Mouse (Mus musculus): Measurements from ENCODE around the gene Dpy19l1.

Dpy19l1 gene

GRCm38 (mm10) chr9:24503067-24503857 is at the start of gene Dpy19l1:
Dpy19l1 (minus strand) TSS chr9:24503140.
- DNase-seq (ENCODE audit: low spot score), result peak; percentile 90

- DNase-seq (ENCODE audit: low spot score), result no peak
These were observed 35.2 kb upstream of the Dpy19l1 start for GRCm38 (mm10) chr9:24538159-24538558.

DNA sequence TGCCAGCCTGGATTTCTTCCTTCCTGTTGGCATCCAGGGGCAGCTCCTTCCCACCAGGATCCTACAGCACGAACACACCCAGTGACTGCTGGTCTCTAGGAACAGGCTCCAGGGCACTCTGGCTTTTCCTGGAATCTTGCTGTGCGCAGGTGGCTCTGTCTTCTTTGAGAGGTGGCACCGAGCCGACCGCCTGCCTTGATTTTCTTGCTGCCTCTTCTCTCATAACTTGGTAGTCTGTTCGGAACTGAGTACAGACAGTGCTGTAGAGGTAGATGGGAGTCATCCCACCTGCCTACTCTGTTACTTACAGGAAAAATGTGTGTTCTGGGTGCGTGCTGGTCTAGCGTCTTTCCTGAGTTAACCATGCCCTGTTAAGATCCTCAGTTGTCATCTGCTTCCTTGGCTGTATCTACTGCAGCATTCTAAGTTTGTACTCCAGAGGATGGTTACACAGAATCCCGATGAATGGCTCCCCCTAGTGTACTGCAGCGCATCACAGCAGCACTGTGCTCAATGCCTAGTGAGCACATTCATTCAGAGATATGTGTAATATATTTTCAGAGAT is 13.7 kb upstream of the Dpy19l1 start:
- DNase-seq (ENCODE audit: low spot score), result peak; percentile 83

- DNase-seq (ENCODE audit: low spot score), result no peak
These were observed 11.1 kb upstream of the Dpy19l1 start for GRCm38 (mm10) chr9:24514078-24514469.

- no peak for DNase-seq (ENCODE audit: low spot score)
These were observed 10.5 kb upstream of the Dpy19l1 start for GRCm38 (mm10) chr9:24513290-24514077.

GRCm38 (mm10) chr9:24512121-24512539 is 9.2 kb upstream of the Dpy19l1 start:
- no peak for DNase-seq (ENCODE audit: low spot score)

- DNase-seq (ENCODE audit: low spot score), result no peak
These were observed 8.6 kb upstream of the Dpy19l1 start for GRCm38 (mm10) chr9:24511371-24512120.

DNA sequence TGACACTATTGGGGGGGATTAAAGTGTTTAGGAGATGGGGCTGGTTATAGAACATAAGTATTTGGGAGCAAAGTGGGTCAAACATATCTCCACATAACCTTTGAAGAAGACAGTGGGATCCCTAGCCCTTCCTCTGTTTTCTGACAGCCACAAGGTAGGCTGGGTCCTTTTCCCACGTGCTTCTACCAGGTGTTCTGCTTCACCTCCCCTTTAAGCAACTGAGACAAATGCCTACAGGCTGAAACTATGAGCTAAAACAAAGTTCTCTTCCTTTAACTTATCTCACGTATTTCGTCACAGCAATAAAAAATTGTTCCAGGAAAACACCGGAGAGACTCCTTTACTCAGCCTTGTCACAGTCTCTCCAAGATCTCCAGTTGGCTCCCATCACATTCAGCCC is 5.9 kb upstream of the Dpy19l1 start:
- DNase-seq (ENCODE audit: low spot score), result no peak

DNA sequence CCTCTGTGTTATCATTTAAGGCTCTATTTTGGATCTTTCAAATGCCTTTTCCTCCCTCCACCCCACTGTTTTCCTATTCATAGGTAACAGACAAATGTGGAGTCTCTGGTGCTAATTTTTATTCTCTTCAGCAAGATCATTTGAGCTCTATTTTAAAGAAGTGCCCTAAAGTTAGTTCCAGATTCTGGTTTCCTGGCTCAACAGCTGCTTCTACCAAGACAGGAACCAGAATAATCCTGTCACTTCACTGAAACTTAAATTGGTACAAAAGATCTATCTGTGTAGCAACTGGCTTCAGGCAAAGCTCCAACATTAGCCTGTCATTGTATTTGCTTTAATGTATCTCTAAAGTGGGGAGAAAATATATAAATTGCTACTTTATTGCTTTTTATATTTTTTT is 3.6 kb upstream of the Dpy19l1 start:
- DNase-seq (ENCODE audit: low spot score), result no peak

DNA sequence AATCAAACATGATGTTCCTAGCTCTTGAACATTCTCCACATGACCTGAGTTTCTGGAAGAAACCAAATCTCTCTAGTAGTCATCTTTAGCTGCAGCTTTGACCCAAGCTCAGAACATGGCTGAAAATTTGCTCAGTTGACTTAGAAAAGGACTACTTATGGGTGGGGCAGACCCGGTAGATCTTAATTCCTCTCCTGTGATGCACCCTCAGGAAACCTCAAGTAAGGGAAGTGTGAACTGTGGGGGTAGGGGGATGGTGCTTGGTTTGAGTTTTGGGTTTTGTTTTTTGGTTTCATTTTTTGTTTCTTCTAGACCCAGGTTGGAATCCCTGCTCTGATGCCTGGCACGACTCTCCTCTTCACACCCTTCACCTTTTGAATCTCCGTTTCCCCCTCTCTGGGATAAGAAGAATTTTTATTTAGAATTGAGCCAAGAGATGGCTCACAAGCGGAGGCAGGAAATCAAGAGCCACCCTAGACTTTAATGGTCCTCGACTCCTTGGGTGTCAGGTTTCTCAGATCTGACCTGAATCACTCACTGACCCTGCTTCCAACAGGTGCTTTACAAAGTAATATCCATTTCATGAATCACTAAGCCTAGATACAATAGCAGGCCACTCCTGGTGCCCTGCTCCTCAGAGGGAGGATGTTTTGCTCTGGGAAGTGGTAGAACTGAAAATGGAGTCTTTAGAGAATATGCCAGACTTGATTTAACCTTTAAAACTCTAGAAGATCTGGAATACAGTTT is 2.2 kb upstream of the Dpy19l1 start:
- DNase-seq (ENCODE audit: low spot score), result no peak

DNA sequence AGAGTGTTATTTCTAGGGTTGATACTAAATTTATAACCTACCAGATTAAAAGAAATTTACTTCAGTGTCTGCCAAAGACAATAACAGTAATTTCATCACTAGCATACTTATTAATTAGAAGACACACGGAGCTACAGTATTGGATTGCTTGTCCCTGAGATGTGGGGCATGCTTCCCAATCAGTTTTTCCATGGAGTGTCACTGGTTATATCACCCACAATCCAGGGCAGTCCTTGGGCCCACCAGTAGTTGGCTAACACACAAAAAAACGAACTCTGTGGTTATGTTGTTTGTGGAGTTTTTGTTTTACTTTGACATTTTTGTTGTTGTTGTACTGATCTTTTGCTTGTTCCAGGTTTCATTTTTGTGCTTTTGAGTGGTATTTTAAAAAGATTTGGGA is 1.4 kb upstream of the Dpy19l1 start:
- no peak for DNase-seq (ENCODE audit: low spot score)

- DNase-seq (ENCODE audit: low spot score), result peak; percentile 34
These were observed 899 bp upstream of the Dpy19l1 start for GRCm38 (mm10) chr9:24503858-24504219.

GRCm38 (mm10) chr9:24502571-24503004 is 352 bp downstream of the Dpy19l1 start:
- peak; percentile 36 for DNase-seq (ENCODE audit: low spot score)

DNA sequence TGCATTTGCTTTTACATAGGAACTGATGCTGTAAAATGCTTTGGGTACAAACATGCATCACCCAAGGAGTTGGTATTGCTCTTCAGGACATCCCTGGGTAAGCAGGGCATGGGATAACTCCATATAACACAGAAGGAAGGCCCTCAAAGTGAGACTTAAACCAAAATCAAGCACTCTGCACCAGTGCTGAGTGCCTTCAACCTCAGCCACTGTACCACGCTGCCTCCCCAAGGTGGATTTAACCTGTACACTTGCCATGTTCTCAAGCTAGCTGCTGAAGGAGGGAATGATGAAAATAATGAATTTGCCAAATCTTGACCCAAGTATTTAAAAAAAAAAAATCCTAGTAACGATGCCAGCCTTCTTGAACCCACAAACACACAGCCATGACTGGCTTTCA is 1.3 kb downstream of the Dpy19l1 start:
- DNase-seq (ENCODE audit: low spot score), result no peak

DNA sequence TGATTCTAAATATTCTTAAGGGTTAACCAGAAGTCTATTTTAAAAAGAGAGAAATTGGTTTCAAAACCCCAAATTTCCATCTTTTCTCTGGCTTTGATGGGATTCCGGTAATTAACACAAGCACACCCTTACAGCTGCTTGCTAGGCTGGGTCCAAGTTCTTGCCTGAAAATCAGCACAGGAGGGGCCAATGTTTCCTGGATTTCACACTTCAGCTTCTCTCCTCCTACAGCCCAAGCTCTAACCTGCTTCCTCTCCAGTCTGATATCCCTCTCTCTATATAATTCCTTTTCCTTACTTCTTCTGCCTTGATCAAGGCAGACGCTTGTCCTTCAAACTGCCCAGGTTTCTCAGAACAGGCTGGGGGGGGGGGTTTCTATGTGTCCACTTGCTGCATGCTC is 6.7 kb downstream of the Dpy19l1 start:
- DNase-seq (ENCODE audit: low spot score), result no peak

DNA sequence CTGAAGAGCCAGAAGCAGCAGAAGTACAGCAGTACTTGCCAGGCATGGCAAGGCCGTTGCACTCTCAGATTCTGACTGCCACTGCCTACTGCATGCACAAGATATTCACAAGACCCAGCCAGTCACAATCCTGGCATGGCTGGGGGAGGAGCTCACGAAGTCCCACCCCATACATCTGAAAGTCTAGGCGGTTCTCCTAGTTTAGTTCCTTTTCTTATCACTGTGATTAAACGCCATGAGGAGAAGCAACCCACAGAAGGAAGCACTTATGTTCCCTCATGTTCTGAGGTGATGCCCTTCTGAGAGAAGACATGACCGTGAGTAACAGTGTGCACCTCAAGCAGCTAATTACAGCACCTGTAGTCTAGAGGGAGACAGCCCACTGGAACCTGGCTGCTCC is 12.4 kb downstream of the Dpy19l1 start:
- no peak for DNase-seq (ENCODE audit: low spot score)

GRCm38 (mm10) chr9:24488425-24489104 is 14.4 kb downstream of the Dpy19l1 start:
- no peak for DNase-seq (ENCODE audit: low spot score)

DNA sequence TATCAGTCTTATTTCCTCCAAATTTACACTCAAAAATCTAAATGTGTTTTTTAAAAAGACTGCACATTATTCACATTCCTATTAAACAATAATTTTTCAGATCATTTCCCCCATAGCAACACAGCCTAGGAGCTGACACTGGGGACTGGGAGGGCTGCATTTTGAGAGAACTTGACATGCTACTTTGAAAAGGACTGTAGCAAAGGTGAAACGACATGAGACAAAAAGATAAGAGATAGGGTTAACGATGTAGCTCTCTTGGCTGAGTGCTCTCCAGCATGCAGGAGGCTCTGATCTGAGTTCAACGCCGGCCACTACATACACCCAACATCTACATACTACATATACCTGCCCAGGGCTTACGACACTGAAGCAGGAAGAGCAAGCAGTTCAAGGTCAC is 20.6 kb downstream of the Dpy19l1 start:
- no peak for DNase-seq (ENCODE audit: low spot score)

- no peak for DNase-seq (ENCODE audit: low spot score)
These were observed 25.7 kb downstream of the Dpy19l1 start for GRCm38 (mm10) chr9:24477251-24477650.

DNA sequence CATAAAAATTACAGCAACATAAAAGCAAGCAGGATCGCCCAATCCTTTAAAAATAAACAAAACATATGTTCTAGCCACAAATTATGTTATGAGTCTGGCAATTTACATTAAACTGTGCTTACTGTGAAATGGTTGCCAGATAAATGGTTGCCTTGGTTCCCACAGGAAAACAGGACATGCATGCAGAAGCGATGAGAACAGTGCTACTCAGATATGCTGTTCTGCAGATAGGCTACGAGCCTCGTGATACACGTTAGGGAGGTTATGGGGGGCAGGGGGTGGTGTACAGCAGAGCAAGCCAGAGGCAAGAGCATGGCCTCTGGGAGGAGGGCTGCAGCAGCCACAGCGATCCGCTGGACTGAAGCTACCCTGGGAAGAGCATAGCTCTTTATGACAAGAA is 29.1 kb downstream of the Dpy19l1 start:
- no peak for DNase-seq (ENCODE audit: low spot score)

GRCm38 (mm10) chr9:24472514-24472913 is 30.4 kb downstream of the Dpy19l1 start:
- no peak for DNase-seq (ENCODE audit: low spot score)
